Mouse (Mus musculus) kidney, adult 2 months (tissue): ENCODE results near the gene Gm12355. TPM values are rescaled to one million over a fixed set of nuclear protein-coding genes. Genes with fewer than 3 reads are reported as not detected.

Experiments
- DNase-seq: peaks from one replicate; pipeline ENCODE4 v3.0.0; 2021
- H3K27ac ChIP-seq: fragments of 200-500 bp; 2 replicates; pipeline ENCODE4 v1.5.1; 2012; ENCODE audit warnings: low read depth, low read length, control low read depth, inconsistent platforms; ENCODE audit not compliant: insufficient read depth
- H3K27me3 ChIP-seq: fragments of 200-500 bp; replicated peaks from 2 replicates; pipeline ENCODE4 v1.6.1; 2012; ENCODE audit warnings: mild to moderate bottlenecking, moderate library complexity, low read length, inconsistent platforms; ENCODE audit not compliant: control insufficient read depth, insufficient read depth
- H3K36me3 ChIP-seq: fragments of 200-500 bp; 2 replicates; pipeline ENCODE4 v1.6.1; 2012; ENCODE audit warnings: mild to moderate bottlenecking, moderate library complexity, low read length, inconsistent platforms; ENCODE audit not compliant: control insufficient read depth, insufficient read depth
- H3K4me1 ChIP-seq: fragments of 200-500 bp; 2 replicates; pipeline ENCODE4 v1.6.1; 2011; ENCODE audit warnings: low read length; ENCODE audit not compliant: control insufficient read depth, insufficient read depth
- H3K4me3 ChIP-seq: fragments of 200-500 bp; 2 replicates; pipeline ENCODE4 v1.5.1; 2011; ENCODE audit warnings: mild to moderate bottlenecking, low read depth, low read length, control low read depth; ENCODE audit not compliant: insufficient read depth
- CTCF ChIP-seq: fragments of 200-500 bp; conservative IDR thresholded peaks from 2 replicates; pipeline ENCODE4 v1.5.1; 2011; ENCODE audit warnings: low read depth, mild to moderate bottlenecking, control low read depth, low read length, moderate library complexity, mixed read lengths; ENCODE audit not compliant: insufficient read depth, insufficient read length
- POLR2A ChIP-seq: fragments of 200-500 bp; IDR thresholded peaks from one replicate; pipeline ENCODE4 v1.6.1; 2011; ENCODE audit warnings: low read depth, low read length, control low read depth
- WGBS: fragments of 180-500 bp; shearing (Covaris S2); methylation state at CpG from one replicate; pipeline ENCODE4 v1.1.7; 2018; 5-methylcytosine and 5-hydroxymethylcytosine counted together
- polyA plus RNA-seq: library from polyadenylated mRNA; depleted of rRNA; stranded (reverse); fragments of >200 nt; gene quantifications from 2 replicates; pipeline ENCODE4 v1.2.3, GENCODE M21; 2012; rRNA removed

Gene Gm12355
- polyA plus RNA-seq, 1 experiment = not detected

GRCm38 (mm10) chr11:98582551-98583264 is 42.8 kb downstream of the Gm12355 start:
- H3K27ac ChIP-seq = no peak overlapping the region
- no peak for DNase-seq
- TF ChIP-seq POLR2A = no peak
- TF ChIP-seq CTCF = no peak
- no peak overlapping the region for H3K4me3 ChIP-seq
- WGBS = 89% methylated on average over 12 of the region's 12 CpGs
- no peaks in the 10 kb centered on the region for H3K27me3 ChIP-seq
- no peaks in the 10 kb centered on the region; the same call in 1 of the 2 replicates for H3K36me3 ChIP-seq
- H3K4me1 ChIP-seq = no peaks in the 10 kb centered on the region; the same call in 1 of the 2 replicates

- WGBS = 91% methylated on average over 8 of the region's 8 CpGs
- no peak for TF ChIP-seq CTCF
- no peak for TF ChIP-seq POLR2A
- H3K4me1 ChIP-seq = no peaks in the 10 kb centered on the region; the same call in 1 of the 2 replicates
- H3K36me3 ChIP-seq = no peaks in the 10 kb centered on the region; the same call in 1 of the 2 replicates
- no peak for DNase-seq
- H3K27ac ChIP-seq = no peak overlapping the region
- H3K4me3 ChIP-seq = no peak overlapping the region
- no peaks in the 10 kb centered on the region for H3K27me3 ChIP-seq
Measured at GRCm38 (mm10) chr11:98582030-98582388, 43.5 kb downstream of the Gm12355 start.

- no peaks in the 10 kb centered on the region for H3K27me3 ChIP-seq
- TF ChIP-seq POLR2A (no peak), CTCF (no peak)
- H3K36me3 ChIP-seq = no peaks in the 10 kb centered on the region; the same call in 1 of the 2 replicates
- 77% methylated on average over 17 of the region's 17 CpGs for WGBS
- H3K4me1 ChIP-seq = no peaks in the 10 kb centered on the region; the same call in 1 of the 2 replicates
- DNase-seq = no peak
- no peak overlapping the region for H3K27ac ChIP-seq
- no peak overlapping the region for H3K4me3 ChIP-seq
Measured at GRCm38 (mm10) chr11:98581286-98582029, 44.0 kb downstream of the Gm12355 start.

DNA sequence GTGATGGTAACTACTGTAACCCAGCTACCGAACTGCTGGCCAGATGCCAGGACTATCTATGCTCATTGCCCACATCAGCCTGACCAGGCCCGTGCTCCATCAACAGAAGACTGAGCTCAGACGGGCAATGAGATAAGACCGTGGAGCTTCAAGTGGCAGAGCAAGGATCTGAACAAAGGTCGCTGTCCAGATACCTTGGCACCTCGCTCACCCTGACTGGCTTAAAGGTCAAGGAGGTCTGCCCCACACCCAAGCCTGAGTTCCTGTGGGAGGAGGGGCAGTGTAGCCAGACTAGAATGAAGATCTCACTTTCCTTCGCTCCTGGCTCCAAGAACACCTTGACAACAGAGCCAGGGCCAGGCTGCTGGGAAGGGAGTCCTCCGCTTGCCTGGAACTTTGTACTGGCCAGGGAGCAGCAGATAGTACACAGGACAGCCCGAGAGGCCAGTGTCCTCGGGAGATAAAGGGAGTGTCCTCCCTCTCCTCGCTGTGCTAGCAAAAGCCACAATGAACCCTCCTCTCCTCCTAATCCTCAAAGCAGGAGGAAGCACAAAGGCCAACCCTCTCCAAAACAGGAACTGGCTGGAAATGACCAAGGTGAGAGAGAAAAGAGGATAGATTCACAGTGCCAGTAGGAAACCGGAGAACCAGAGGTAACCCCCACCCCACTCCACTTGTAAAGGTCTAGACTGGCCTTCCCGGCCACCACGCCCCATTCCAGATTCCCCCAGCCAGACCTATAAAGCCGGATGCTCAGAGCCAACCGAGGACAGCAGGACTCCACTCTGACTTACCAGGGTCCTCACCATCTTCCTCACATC is 45.0 kb downstream of the Gm12355 start:
- H3K36me3 ChIP-seq = no peaks in the 10 kb centered on the region; the same call in 1 of the 2 replicates
- no peak for TF ChIP-seq CTCF
- TF ChIP-seq POLR2A = no peak
- WGBS = 64% methylated on average over 16 of the region's 16 CpGs
- no peaks in the 10 kb centered on the region; the same call in 1 of the 2 replicates for H3K4me1 ChIP-seq
- no peak overlapping the region for H3K4me3 ChIP-seq
- no peaks in the 10 kb centered on the region for H3K27me3 ChIP-seq
- no peak overlapping the region for H3K27ac ChIP-seq
- peak; percentile 30 for DNase-seq

- WGBS = 61% methylated on average over 5 of the region's 5 CpGs
- H3K36me3 ChIP-seq = no peaks in the 10 kb centered on the region; the same call in 1 of the 2 replicates
- H3K4me1 ChIP-seq = no peaks in the 10 kb centered on the region
- no peak overlapping the region for H3K27ac ChIP-seq
- no peak for TF ChIP-seq CTCF
- TF ChIP-seq POLR2A = no peak
- DNase-seq = peak; percentile 25
- no peak overlapping the region for H3K4me3 ChIP-seq
- no peaks in the 10 kb centered on the region for H3K27me3 ChIP-seq
Measured at GRCm38 (mm10) chr11:98577776-98578175, 47.7 kb downstream of the Gm12355 start.

Other genes starting within 250 kb of the Gm12355 start
- gene Tcap, start 241.8 kb downstream of the Gm12355 start, polyA plus RNA-seq = 0.56 and 33.0 TPM in 2 replicates
- not detected in 2 replicates for gene Pnmt, start 239.2 kb downstream of the Gm12355 start, polyA plus RNA-seq
- 32.2 and 35.4 TPM in 2 replicates for gene Pgap3, start 225.2 kb downstream of the Gm12355 start, polyA plus RNA-seq
- gene Erbb2, start 213.2 kb downstream of the Gm12355 start, polyA plus RNA-seq = 44.8 and 55.9 TPM in 2 replicates
- gene Mien1, start 186.7 kb downstream of the Gm12355 start, polyA plus RNA-seq = 126 and 179 TPM in 2 replicates
- gene Grb7, start 179.3 kb downstream of the Gm12355 start, polyA plus RNA-seq = 143 and 160 TPM in 2 replicates
- gene Ikzf3, start 79.6 kb downstream of the Gm12355 start, polyA plus RNA-seq = 0.58 and 3.9 TPM in 2 replicates
- gene Zpbp2, start 74.6 kb downstream of the Gm12355 start, polyA plus RNA-seq = 0.26 and 0.34 TPM in 2 replicates
- 57.2 and 60.2 TPM in 2 replicates for gene Ormdl3, start 38.3 kb downstream of the Gm12355 start, polyA plus RNA-seq
- gene Lrrc3c, start 27.4 kb downstream of the Gm12355 start, polyA plus RNA-seq = not detected in 2 replicates
- not detected in 2 replicates for gene Gsdma3, start 699 bp upstream of the Gm12355 start, polyA plus RNA-seq
- not detected in 2 replicates for gene Gsdma2, start 21.1 kb upstream of the Gm12355 start, polyA plus RNA-seq
- not detected in 2 replicates for gene Gsdma, start 38.7 kb upstream of the Gm12355 start, polyA plus RNA-seq
- gene Psmd3, start 56.9 kb upstream of the Gm12355 start, polyA plus RNA-seq = 307 and 331 TPM in 2 replicates
- gene Csf3, start 75.6 kb upstream of the Gm12355 start, polyA plus RNA-seq = not detected in 2 replicates
- gene Med24, start 103.8 kb upstream of the Gm12355 start, polyA plus RNA-seq = 45.3 and 54.1 TPM in 2 replicates
- gene Thra, start 115.0 kb upstream of the Gm12355 start, polyA plus RNA-seq = 92.7 and 97.2 TPM in 2 replicates
- gene Nr1d1, start 149.7 kb upstream of the Gm12355 start, polyA plus RNA-seq = 140 and 155 TPM in 2 replicates
- 23.5 and 24.5 TPM in 2 replicates for gene Msl1, start 169.9 kb upstream of the Gm12355 start, polyA plus RNA-seq
- 21.0 and 24.5 TPM in 2 replicates for gene Casc3, start 179.2 kb upstream of the Gm12355 start, polyA plus RNA-seq
- 4.2 and 4.7 TPM in 2 replicates for gene Rapgefl1, start 211.1 kb upstream of the Gm12355 start, polyA plus RNA-seq
- gene Wipf2, start 238.0 kb upstream of the Gm12355 start, polyA plus RNA-seq = 8.7 and 9.9 TPM in 2 replicates